Mouse (Mus musculus) 3134 (cell line): ENCODE results near the gene Trim80.
"Not testable (repeated sequence)": the region's sequence is repeated elsewhere in the genome, so short reads cannot be mapped to it uniquely, and the experiment has no call there.

Source experiments
- DNase-seq: peaks from one replicate; pipeline ENCODE4 v3.0.0-alpha.2; 2011; ENCODE audit warnings: low spot score; ENCODE audit not compliant: insufficient read length; ENCODE audit errors: extremely low read depth

Gene Trim80

DNA sequence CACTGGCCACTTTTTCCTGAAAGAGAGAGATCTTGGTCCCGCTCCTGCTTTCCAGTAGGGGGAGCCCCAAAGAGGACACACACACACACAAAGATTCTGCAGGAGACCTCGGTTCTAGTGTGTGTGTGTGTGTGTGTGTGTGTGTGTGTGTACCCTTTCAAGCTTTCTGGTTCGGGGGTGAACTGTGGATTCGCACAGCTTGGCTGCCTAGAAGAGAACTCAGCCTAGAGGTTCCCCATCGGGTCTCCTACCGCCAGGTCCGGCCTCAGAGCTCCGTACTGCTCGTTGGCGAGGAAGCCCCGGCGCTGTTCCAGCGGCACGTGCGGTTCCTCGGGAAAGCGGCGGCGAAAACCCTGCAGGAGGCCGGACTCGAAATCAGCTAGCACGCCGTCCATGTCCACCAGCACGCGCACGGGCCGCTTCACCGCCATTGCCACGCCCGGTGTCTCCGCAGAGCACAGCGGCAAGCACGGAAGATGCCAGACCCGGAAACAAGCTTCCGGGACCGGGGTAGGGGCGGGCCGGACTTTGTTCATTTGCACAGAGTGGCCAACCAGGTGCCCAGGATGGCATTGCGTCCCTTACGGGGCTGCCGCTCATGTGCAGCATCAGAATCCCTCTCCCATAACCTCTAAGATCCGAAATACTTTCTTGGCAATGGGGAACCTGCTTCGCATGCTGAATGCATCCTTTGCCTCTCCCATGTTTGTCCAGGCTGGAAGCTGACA lies 51.2 kb downstream of the Trim80 start, which contains the start of gene Nt5c:
Gene Nt5c, minus strand, starts transcription at position 507 of the 728 bp plus-strand sequence.
- peak; percentile 87 for DNase-seq

DNA sequence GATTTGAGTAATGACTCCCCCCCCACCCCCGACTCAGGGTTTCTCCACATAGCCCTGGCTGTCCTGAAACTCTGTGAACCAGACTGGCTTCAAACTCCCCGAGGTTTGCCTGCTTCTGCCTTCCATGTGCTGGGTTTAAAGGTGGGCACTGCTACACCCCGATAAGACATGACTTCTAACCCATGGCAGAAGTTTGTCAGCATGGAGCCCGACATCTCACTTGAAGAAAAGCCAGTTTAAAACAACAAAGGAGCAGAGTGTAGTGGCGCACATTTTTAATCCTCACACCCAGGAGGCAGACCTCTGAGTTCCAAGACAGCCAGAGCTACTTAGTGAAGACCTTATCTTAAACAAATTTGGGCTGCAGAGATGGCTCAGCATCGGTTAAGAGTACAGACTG lies 52.0 kb downstream of the Trim80 start:
- DNase-seq, result no peak

DNA sequence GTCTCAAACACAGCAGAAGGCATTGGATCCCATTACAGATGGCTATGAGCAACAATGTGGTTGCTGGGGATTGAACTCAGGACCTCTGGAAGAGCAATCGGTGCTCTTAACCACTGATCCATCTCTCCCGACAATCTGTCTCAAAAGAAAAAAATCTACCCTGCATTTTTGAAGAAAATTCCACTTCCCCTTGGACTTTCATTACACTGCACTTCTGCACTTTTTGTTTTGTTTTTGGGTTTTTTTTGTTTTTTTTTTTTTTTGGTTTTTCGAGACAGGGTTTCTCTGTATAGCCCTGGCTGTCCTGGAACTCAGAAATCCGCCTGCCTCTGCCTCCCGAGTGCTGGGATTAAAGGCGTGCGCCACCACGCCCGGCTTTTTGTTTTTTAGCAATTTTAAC lies 56.2 kb downstream of the Trim80 start:
- DNase-seq, result not testable (repeated sequence)
